Mouse (Mus musculus): Measurements from ENCODE around the gene Slc6a21. TPM values are rescaled to one million over a fixed set of nuclear protein-coding genes. Genes with fewer than 3 reads are reported as not detected.
A peak's percentile ranks its signal among the peaks of the same experiment; 100 is the strongest.

Slc6a21 gene
- polyA plus RNA-seq, 1 experiment: not detected

DNA sequence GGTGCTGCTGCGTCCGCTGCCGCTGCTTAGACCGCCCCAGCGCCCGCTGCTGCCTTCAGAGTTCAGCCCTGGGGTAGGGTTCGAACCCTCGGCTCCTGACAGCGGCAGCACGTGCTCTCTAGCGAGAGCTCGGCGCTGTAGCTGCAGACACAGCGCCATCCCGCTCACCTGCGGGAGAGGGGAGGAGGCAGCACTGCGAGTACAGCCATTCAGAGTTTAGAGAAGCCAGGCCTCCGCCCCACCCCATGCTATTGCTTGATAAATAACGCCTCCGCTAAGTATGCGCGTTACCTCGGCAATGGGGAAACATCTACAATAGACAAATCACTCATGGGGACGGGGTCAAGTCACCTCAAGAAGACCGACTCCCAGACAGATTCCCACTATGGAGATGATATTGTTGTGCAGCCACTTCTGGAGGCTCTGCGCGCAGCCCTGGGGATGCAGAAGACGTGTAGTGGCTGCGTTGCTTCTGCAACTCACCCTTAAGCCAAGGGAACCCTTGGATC lies 42.9 kb upstream of the Slc6a21 start:
- TF ChIP-seq TAL1 (IDR thresholded peaks at IDR 0.05; ENCODE audit: low read length): no peak
- TF ChIP-seq GATA1 (IDR thresholded peaks at IDR 0.05; ENCODE audit: low read length): no peak
- Histone ChIP-seq H3K4me1 (ENCODE audit: control insufficient read depth) (peaks cover 48% of the 10 kb centered on the region), H3K9me3 (ENCODE audit: control insufficient read depth, low read length) (no peaks in the 10 kb centered on the region), H3K27me3 (ENCODE audit: control insufficient read depth) (peaks cover 12% of the 10 kb centered on the region; the same call in 1 of the 2 replicates), H3K4me3 (replicated peaks) (no peak overlapping the region), H3K36me3 (ENCODE audit: control insufficient read depth) (no peaks in the 10 kb centered on the region)

DNA sequence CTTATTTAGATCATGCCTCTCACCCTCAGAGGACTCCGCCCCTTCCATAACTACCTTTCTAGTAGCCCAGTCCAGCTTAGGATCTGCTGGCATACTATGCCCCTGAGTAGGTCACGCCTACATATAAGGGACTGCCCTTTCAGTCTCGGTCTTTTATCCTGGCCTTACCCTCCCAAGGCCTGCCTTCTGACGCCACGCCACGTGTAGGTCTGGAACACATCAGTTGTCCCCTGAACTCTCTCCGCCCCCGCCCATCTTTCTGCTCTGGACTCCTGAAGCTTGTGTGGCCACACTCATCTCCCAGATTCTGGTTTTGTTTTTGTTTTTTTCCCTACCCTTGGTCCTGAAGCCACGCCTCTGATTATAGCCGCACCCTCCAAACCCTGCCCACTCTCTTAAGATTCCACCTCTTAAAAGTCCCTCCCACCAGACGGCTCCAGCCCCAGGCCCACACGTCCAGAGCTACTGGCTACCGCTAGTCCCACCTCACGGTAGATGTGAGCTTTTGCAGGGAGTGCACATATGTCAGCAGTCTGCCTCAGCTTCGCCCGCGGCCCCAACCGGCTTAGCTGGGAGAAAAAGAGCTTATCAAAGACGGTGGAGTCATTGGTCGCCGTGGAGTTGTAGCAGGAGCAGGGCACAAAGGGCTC lies 42.3 kb upstream of the Slc6a21 start:
- Histone ChIP-seq H3K4me1 (ENCODE audit: control insufficient read depth) (peaks cover 48% of the 10 kb centered on the region), H3K9me3 (ENCODE audit: control insufficient read depth, low read length) (no peaks in the 10 kb centered on the region), H3K27me3 (ENCODE audit: control insufficient read depth) (peaks cover 12% of the 10 kb centered on the region; the same call in 1 of the 2 replicates), H3K4me3 (replicated peaks) (peak overlapping the region; percentile 8), H3K36me3 (ENCODE audit: control insufficient read depth) (no peaks in the 10 kb centered on the region)
- no peak for TF ChIP-seq TAL1 (IDR thresholded peaks at IDR 0.05; ENCODE audit: low read length)
- no peak for TF ChIP-seq GATA1 (IDR thresholded peaks at IDR 0.05; ENCODE audit: low read length)

DNA sequence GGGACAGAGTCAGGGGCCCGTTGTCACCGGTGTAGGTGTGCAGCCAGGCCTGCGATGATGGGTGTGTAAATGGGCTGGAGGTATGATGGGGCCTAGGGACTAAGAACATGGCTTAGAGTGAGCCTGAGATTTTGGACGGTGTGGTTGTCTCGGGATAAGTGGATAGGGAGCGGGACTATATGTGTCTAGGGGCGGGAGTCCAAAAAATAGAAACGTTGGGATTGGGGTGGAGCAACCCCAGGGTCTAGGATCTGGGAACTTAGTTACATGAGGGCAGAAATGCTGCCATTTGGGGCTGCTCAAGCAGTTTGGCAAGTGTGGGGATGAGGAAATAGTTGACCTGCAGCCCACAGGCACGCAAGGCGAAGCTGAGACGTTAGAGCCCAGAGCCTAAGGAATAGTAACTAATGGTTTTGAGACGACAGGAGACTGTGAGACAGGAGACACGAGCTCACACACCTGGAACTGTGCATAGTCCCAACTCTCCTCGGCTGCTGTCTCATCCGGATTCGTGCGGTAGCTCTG lies 41.6 kb upstream of the Slc6a21 start:
- H3K4me3 ChIP-seq (replicated peaks): no peak overlapping the region
- peaks cover 15% of the 10 kb centered on the region for H3K27me3 ChIP-seq (ENCODE audit: control insufficient read depth)
- TF ChIP-seq GATA1 (IDR thresholded peaks at IDR 0.05; ENCODE audit: low read length) (no peak), TAL1 (IDR thresholded peaks at IDR 0.05; ENCODE audit: low read length) (no peak)
- H3K4me1 ChIP-seq (ENCODE audit: control insufficient read depth): peaks cover 50% of the 10 kb centered on the region
- no peaks in the 10 kb centered on the region for H3K9me3 ChIP-seq (ENCODE audit: control insufficient read depth, low read length)
- H3K36me3 ChIP-seq (ENCODE audit: control insufficient read depth): no peaks in the 10 kb centered on the region

DNA sequence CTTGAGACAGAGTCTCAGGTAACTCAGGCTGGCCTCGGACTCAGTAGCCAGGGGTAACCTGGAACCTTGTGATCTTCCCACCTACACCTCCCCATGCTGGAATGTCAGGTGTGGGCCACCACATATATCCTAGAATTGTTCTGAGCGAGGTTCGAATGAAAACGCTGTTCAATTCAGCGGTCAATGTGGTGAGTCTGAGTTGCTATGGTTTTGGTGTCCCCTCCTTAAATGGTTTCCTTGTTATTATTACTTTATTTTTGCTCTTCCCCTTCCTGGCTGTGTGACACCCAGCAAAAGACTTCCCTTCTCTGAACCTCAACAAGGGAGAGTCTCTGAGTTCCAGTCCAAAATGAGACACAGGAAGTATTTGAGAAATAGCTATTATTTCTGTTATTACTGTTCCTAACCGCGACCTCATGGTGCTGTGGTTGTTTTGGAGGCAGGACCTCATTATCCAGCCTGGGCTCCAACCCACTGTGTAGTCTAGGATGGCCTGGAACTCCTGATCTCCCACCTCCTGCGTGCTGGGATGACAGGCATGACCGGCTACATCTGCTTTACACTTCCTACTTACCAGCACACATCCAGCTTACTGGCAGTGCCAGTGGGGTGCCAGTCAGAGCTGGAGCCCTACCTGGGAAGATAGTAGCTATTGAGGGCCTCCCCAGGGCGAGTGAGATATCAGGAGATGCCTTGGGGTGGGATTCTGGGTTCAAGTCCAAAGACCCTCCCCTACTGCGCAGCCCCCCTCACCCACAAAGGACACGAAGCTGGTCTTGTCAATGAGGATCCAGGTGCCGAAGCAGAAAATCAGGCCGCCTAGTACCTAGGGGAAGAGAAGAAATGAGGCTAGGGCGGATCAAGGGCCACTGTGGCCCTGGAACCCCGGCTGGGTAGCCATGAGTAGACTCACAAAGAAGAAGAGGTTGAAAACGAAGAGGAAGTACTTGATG lies 39.3 kb upstream of the Slc6a21 start:
- peak overlapping the region; percentile 61 for H3K4me3 ChIP-seq (replicated peaks)
- TF ChIP-seq TAL1 (IDR thresholded peaks at IDR 0.05; ENCODE audit: low read length) (no peak), GATA1 (IDR thresholded peaks at IDR 0.05; ENCODE audit: low read length) (no peak)
- H3K9me3 ChIP-seq (ENCODE audit: control insufficient read depth, low read length): no peaks in the 10 kb centered on the region
- peaks cover 21% of the 10 kb centered on the region for H3K27me3 ChIP-seq (ENCODE audit: control insufficient read depth)
- peaks cover 48% of the 10 kb centered on the region for H3K4me1 ChIP-seq (ENCODE audit: control insufficient read depth)
- no peaks in the 10 kb centered on the region for H3K36me3 ChIP-seq (ENCODE audit: control insufficient read depth)

DNA sequence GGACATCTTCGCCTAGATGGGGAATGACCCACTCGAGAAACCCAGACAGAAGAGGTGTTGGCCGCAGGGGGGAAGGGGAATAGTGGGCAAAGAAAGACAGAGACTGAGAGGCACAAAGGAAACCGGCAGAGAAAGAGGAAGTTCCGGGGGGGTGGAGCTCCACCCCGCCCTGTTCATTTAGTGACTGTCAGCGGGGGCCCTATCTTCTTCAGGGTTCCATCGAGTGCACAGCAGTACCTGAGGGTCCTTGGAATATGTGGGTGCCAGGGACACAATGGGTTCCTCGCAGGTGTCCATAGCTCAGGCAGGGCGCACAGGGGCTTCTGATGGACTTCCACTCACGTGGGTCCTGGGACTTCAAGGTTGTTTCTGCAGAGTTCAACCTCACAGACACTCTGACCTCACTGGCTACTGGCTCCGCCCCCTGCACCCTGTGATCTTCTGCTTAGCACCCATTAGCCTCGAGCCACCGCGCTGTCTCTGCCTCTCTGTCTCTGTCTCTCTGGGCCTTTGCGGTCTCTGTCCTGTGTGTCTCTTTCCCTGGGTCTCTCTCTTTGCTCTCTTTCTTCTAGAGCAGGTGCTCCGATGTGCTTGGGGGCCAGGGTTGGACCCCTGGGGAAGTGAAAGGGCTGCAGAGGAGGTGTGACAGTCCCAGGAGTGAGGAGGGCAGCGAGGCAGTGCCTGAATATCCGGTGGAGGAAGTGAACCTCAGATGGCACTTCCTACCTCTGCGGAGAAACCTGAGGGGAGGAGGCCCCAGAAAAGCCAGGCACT lies 38.4 kb upstream of the Slc6a21 start, which contains the start of gene Cd37:
Gene Cd37 (minus strand): TSS at position 393 of the 774 bp plus-strand sequence.
- H3K4me1 ChIP-seq (ENCODE audit: control insufficient read depth): peaks cover 40% of the 10 kb centered on the region
- TF ChIP-seq GATA1 (IDR thresholded peaks at IDR 0.05; ENCODE audit: low read length): no peak
- TF ChIP-seq TAL1 (IDR thresholded peaks at IDR 0.05; ENCODE audit: low read length): no peak

DNA sequence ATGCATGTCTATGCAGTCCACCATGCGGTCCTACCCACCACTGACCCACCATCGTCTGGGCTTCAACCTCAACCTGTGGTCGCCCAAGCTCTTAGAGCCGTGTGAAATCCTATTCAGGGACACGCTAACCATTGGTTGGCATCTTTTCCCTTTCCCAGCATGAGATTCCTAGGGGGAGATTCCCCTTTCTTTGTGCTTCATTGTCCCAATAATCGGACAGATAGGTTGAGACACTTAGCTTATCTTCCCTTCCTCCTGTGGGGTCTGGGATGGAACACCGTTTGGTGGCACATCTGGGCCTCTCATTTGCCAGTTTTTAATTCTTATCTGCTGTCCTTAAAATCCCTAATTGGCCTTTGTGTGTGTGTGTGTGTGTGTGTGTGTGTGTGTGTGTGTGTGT lies 37.2 kb upstream of the Slc6a21 start:
- TF ChIP-seq TAL1 (IDR thresholded peaks at IDR 0.05; ENCODE audit: low read length) (no peak), GATA1 (IDR thresholded peaks at IDR 0.05; ENCODE audit: low read length) (no peak)
- Histone ChIP-seq H3K9me3 (ENCODE audit: control insufficient read depth, low read length) (no peaks in the 10 kb centered on the region), H3K4me3 (replicated peaks) (no peak overlapping the region)

More for the DNA sequence above, 38.4 kb upstream of the Slc6a21 start, which contains the start of gene Cd37:
- Histone ChIP-seq H3K9me3 (ENCODE audit: control insufficient read depth, low read length) (no peaks in the 10 kb centered on the region), H3K27me3 (ENCODE audit: control insufficient read depth) (peaks cover 21% of the 10 kb centered on the region), H3K4me3 (replicated peaks) (peak within 1 kb of the TSS; percentile 61), H3K36me3 (ENCODE audit: control insufficient read depth) (no peaks in the 10 kb centered on the region)

DNA sequence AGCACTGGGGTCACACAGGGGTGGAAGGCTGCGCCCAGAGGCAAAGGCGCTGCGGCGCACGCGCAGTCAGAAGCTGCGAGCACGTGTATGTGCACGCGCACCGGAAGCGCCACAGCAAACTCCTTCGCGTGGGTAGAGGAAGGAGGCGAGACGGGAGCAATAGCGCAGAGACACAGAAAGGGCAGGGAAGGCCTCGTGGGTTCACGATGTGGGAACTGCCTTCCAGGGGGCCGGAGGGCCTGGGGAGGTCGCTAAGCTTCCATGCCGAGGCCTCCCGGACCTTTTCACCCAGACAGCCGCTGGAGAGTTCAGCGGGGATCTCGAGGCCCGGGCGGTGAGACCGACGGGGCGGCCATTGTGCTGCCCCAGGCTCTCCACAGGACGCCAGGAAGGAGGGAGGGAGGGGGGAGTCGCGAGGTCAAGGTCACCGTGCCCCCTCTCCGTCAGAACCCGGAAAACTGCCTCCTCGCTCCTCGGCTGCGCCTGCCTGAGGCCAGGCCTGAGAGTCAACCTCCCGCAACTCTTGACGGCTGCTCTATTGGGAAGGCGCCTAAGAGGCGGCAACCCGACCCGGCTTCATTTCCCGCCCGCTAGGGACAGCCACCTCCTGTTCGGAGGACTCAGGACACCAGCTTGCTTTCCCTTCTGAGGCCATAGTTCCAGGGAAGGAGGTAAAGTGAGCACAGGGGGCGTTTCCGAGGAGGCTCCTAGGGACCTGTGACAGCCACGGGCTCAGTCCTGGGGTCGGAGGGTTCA lies 36.5 kb upstream of the Slc6a21 start, which contains the start of gene Slc6a16:
Gene Slc6a16 (plus strand): TSS at position 453 of the 756 bp plus-strand sequence.
- peaks cover 12% of the 10 kb centered on the region for H3K27me3 ChIP-seq (ENCODE audit: control insufficient read depth)
- TF ChIP-seq GATA1 (IDR thresholded peaks at IDR 0.05; ENCODE audit: low read length): no peak
- TF ChIP-seq TAL1 (IDR thresholded peaks at IDR 0.05; ENCODE audit: low read length): no peak
- H3K4me1 ChIP-seq (ENCODE audit: control insufficient read depth): peaks cover 23% of the 10 kb centered on the region
- H3K36me3 ChIP-seq (ENCODE audit: control insufficient read depth): no peaks in the 10 kb centered on the region
- H3K9me3 ChIP-seq (ENCODE audit: control insufficient read depth, low read length): no peaks in the 10 kb centered on the region
- no peak within 1 kb of the TSS for H3K4me3 ChIP-seq (replicated peaks)

More for the DNA sequence above, 37.2 kb upstream of the Slc6a21 start:
- H3K36me3 ChIP-seq (ENCODE audit: control insufficient read depth): no peaks in the 10 kb centered on the region
- H3K4me1 ChIP-seq (ENCODE audit: control insufficient read depth): peaks cover 28% of the 10 kb centered on the region
- peaks cover 17% of the 10 kb centered on the region for H3K27me3 ChIP-seq (ENCODE audit: control insufficient read depth)

DNA sequence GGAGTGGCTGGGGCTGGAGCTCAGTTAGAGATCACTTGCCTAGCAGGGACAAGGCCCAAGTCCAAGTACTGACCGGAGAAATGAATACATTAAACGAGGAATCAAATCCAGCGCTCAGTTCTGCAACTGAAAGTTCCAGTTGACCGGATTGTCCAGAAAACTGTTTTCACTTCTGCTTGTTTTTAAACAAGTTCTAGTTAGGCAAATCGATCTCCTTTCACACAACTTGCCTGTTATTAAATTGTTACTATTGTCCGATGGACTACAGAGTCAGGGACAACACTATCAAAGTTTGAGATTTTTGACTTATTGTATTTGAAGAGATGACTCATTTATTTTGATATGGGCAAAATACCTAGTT lies 35.9 kb upstream of the Slc6a21 start:
- TF ChIP-seq TAL1 (IDR thresholded peaks at IDR 0.05; ENCODE audit: low read length): no peak
- no peak for TF ChIP-seq GATA1 (IDR thresholded peaks at IDR 0.05; ENCODE audit: low read length)
- Histone ChIP-seq H3K36me3 (ENCODE audit: control insufficient read depth) (no peaks in the 10 kb centered on the region), H3K9me3 (ENCODE audit: control insufficient read depth, low read length) (no peaks in the 10 kb centered on the region), H3K27me3 (ENCODE audit: control insufficient read depth) (peaks cover 9% of the 10 kb centered on the region), H3K4me3 (replicated peaks) (no peak overlapping the region), H3K4me1 (ENCODE audit: control insufficient read depth) (peaks cover 23% of the 10 kb centered on the region)
